Mouse (Mus musculus) lung, postnatal 4 days (tissue): ENCODE measurements around the gene Hist1h2bq.

Experiments used
- DNase-seq, 2 experiments: peaks; one replicate each; pipeline ENCODE4 v3.0.0; 2021

The Hist1h2bq gene

DNA sequence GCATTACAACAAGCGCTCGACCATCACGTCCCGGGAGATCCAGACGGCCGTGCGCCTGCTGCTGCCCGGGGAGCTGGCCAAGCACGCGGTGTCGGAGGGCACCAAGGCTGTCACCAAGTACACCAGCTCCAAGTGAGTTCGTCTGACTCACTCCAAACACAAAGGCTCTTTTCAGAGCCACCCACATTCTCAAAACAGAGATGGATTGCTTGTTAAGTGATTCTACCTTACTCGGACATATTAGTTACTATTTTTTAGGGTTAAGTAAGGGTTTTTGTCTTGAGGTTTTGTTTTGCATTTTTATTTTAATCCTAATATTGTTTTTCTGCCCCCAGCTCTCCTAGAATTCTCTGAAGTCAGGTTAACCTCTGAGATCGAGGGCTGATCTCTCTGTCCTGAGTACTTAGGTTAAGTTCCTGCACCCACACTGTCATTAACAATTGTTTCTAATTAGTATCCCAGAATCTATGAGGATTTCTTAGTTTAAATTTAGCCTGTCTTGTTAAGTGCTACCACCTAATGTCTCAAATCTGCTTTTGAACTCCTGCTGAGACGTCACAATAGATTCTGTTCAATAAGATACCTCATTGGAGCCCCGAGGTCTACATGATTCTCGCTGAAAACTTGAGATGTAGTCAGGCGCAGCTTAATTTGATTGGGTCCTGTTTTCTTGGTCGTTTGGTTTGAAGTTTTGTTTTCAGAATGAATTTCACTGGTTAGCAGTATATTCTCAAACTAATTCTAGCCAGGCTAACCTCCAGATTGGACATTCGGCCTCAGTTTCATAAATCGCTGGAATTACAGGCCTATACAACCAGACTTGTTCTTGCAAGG is 22.0 kb downstream of the Hist1h2bq start:
- no peak for DNase-seq

DNA sequence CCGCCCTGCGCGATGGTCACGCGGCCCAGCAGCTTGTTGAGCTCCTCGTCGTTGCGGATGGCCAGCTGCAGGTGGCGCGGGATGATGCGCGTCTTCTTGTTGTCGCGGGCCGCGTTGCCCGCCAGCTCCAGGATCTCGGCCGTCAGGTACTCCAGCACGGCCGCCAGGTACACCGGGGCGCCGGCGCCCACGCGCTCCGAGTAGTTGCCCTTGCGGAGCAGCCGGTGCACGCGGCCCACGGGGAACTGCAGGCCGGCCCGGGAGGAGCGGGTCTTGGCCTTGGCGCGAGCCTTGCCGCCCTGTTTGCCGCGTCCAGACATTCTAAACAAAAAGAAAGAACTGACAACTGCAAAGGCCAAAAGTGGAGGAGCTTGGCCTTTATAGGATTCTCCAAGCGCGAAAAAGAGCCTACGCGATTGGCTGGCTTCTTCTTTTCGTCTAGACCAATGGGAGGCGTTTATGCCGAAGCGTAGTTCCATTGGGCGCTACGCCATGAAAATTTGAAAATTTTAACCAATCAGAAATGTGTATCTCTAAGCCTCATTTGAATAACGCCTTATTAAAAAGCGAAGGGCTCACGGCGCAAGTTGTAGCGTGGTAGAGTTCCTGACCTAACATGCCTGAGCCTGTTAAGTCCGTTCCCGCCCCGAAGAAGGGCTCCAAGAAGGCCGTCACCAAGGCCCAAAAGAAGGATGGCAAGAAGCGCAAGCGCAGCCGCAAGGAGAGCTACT is 22.9 kb downstream of the Hist1h2bq start, which contains the start of the genes Hist1h2an and Hist1h2bp:
Hist1h2an (minus strand) TSS at position 320 of the 731 bp plus-strand sequence.
Hist1h2bp (plus strand) TSS at position 563 of the 731 bp plus-strand sequence.
- peak; percentile 90 for DNase-seq

DNA sequence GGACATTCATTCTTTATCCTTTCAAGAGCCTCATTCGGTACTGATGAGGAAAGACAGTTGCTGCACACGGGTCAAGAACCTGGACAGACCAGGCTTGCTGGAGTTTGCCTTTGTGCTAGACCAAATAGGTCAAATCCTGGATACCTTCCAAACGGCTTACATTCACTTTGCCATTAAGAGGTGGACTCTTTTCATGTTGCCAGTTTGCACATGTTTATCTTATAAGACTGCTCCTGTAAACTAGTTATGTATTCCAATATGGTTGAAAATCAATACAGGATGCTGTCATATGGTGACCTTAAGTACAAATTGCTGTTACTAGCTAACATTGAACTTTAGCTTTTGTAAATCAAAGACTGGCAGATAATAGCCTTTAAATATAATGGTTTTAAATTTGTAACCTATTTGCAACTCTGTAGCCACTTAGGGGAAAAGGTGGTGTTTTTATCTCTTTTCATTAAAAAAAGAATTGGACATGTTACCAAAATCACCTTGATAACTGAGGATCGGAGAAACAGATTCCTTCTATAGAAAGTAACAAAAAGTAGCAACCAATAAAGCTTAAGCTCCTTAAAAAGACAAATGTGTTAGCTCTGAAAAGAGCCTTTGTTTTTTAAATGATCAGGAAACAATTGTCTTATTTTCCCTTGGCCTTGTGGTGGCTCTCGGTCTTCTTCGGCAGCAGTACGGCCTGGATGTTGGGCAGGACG is 23.7 kb downstream of the Hist1h2bq start:
- no peak for DNase-seq

DNA sequence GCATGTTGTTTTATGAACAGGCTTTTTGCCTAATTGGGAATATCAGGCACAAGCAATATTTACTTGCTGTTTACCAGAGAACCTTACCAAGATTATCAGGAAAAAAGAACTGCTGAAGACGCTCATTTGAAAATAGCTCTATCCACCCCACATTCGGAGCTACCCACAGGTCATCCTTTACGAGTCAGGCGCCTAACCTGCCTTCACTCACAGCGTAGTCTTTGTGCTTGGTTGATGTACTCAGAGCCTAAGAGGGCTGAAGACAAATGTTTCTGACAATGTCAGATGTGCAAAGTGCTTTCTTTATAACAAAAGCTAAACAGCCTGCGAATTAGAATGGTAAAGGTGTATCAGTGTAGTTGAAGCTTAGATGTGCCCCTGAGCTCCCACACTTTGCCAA is 25.7 kb downstream of the Hist1h2bq start:
- no peak for DNase-seq

- peak in 1 of 2 experiments; percentile 20 for DNase-seq
Observed at GRCm38 (mm10) chr13:21783734-21784161, 26.2 kb downstream of the Hist1h2bq start.

DNA sequence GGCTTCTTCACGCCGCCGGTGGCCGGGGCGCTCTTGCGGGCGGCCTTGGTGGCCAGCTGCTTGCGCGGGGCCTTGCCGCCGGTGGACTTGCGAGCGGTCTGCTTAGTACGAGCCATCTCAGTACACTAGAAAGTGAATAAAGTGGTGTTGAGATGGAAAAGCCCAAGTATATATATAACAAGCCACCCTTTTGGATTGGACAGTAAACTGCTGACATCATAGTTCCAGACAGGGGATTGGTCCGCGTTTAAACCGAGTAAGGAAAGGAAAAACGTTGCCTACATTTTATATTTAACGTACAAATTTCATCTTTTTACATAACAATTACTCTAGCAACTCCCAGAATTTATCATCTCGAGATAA is 26.8 kb downstream of the Hist1h2bq start, which contains the start of gene Hist1h3i:
Hist1h3i (minus strand) TSS at position 116 of the 363 bp plus-strand sequence.
- peak; percentile 54 to 62 for DNase-seq

- DNase-seq: peak; percentile 23 to 24
Observed at GRCm38 (mm10) chr13:21782361-21783254, 27.4 kb downstream of the Hist1h2bq start.

- no peak for DNase-seq
Observed at GRCm38 (mm10) chr13:21781639-21782038, 28.4 kb downstream of the Hist1h2bq start.

GRCm38 (mm10) chr13:21781021-21781555 is 28.9 kb downstream of the Hist1h2bq start:
- no peak for DNase-seq

DNA sequence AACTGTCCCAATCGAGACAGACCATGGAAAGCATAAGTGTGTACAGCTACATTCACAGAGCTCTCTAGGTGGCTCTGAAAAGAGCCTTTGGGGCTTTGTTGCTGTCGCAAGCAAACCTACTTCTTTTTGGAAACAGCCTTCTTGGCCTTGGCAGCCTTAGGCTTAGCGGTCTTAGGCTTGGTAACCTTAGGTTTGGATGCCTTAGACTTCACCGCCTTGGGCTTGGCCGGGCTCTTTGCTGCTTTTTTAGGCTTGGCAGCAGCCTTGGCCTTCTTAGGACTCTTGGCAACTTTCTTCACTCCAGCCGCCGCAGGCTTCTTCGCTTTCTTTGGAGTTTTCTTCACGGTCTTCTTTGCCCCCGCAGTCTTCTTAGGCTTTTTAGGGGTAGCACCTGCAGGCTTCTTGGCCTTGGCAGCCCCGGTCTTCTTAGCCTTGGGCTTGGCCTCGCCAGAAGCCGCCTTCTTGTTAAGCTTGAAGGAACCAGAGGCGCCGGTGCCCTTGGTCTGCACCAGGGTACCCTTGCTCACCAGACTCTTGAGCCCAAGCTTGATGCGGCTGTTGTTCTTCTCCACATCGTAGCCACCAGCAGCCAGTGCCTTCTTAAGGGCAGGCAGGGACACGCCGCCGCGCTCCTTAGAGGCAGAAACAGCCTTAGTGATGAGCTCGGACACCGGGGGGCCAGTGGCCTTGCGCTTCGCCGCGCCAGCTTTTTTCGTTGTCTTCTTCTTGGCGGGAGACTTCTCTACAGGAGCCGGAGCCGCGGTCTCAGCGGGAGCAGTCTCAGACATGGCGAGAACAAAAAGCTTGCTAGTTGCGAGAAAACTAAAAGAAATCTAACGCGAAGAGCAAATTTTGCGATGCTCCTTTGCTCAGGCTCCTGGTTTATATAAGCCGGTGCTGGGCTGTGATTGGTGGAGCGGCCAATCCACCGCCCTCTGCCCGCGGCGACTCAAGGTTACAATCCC is 29.9 kb downstream of the Hist1h2bq start, which contains the start of gene Hist1h1b:
Hist1h1b (minus strand) TSS at position 859 of the 965 bp plus-strand sequence.
- DNase-seq: peak; percentile 69 to 70

GRCm38 (mm10) chr13:21778814-21779766 is 30.9 kb downstream of the Hist1h2bq start:
- DNase-seq: peak; percentile 62 to 75
